8 mouse cellular contexts compared by ENCODE assay signal in the genomic region with DNA sequence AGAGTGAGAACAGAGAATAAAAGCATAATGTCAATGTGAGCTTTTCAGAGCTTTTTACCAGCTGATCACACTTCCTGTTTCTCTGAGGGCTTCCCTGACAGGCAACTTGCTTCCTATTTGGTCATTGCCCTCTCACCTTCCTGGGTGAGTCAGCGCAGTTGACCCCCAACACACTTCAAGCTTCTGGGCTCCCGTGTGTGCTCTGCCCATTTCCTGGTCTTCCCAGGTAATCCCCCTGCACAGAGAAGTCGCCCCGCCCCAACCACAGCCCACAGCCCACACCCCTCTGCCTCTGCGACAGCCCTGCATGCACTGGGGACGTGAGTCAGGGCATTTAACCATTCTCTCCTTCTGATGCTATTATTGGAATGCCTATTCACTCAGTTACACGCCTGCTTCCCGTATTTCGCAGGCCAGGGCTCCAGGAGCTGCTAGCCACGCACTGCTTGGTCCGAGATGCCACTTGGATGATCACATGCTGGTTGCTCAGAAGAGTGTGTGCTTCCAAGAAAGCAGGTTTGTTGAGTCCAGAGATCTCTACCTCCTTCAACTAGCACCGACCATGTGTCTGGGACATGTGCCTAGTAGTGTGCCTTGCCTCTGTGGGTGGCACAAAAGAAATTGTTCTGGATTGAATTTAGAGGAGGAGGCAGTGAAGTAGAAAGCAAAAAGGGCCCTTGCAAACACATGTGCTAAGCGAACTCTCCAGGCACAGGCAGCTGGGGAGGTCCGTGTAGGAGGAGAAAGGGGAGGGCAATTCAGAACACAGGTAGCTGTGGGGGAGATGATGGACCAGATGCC.
DNase-seq lines count a peak whose midpoint lies in the region; ATAC-seq and TF ChIP-seq lines count a peak whose summit lies in the region.

No protein-coding gene starts in this region.

- ATAC-seq in lung, postnatal 0 days, result peak; percentile 81

- DNase-seq in frontal cortex, adult 2 months (ENCODE audit: extremely low spot score in 1 of 2, low spot score in 1 of 2), result peak; percentile 34 to 70
- no peak for DNase-seq in frontal cortex, postnatal 10 days (ENCODE audit: low spot score in 2 of 2)
- peak; percentile 64 for DNase-seq in A20 (ENCODE audit: low read depth, low spot score)
- peak; percentile 20 for DNase-seq in embryo, embryonic 10.5 days (ENCODE audit: low spot score)
- DNase-seq in kidney, postnatal 4 days, result peak; percentile 17 to 30
- peak; percentile 68 for DNase-seq in lung, postnatal 0 days (ENCODE audit: low spot score)
- DNase-seq in thymus, postnatal 0 days (ENCODE audit: low spot score), result peak; percentile 65
- DNase-seq in cerebellum, postnatal 14 days, result no peak

- no peaks in the 10 kb centered on the region for H3K27me3 ChIP-seq in lung, postnatal 0 days (replicated peaks; ENCODE audit: insufficient read depth, low read length)

- H3K4me3 ChIP-seq in lung, postnatal 0 days (ENCODE audit: low read depth, low read length), result no peak overlapping the region

- no peak overlapping the region for H3K27ac ChIP-seq in lung, postnatal 0 days (ENCODE audit: low read length)

- H3K4me2 ChIP-seq in lung, postnatal 0 days (replicated peaks; ENCODE audit: low read depth, low read length), result 0 out of 2 replicates have a peak overlapping the region, but pooled peaks have one; percentile 17

- WGBS in lung, postnatal 0 days, result 38% methylated on average over 14 of the region's 14 CpGs

- H3K36me3 ChIP-seq in lung, postnatal 0 days (ENCODE audit: insufficient read depth, low read length), result no peaks in the 10 kb centered on the region

- TF ChIP-seq EP300 in lung, postnatal 0 days (IDR thresholded peaks at IDR 0.05), result no peak

- no peak for TF ChIP-seq CTCF in lung, postnatal 0 days (IDR thresholded peaks at IDR 0.05)

- no peaks in the 10 kb centered on the region for H3K9me3 ChIP-seq in lung, postnatal 0 days (ENCODE audit: low read length)

- H3K9ac ChIP-seq in lung, postnatal 0 days (replicated peaks; ENCODE audit: low read depth), result no peak overlapping the region

- H3K4me1 ChIP-seq in lung, postnatal 0 days (ENCODE audit: insufficient read depth, low read depth, low read length), result no peaks in the 10 kb centered on the region

Comparison
In these comparisons a context has a peak if more than half of its experiments do, and no peak if none do; other contexts are left out.
1. DNase-seq: peak in frontal cortex, adult 2 months (2 of 2), A20 (single experiment), embryo, embryonic 10.5 days (single experiment), kidney, postnatal 4 days (2 of 2), lung, postnatal 0 days (single experiment) and thymus, postnatal 0 days (single experiment); none in frontal cortex, postnatal 10 days (0 of 2) and cerebellum, postnatal 14 days (0 of 2).